Mouse (Mus musculus) kidney, adult 8-10 months (tissue): ENCODE measurements around the gene Lrrc51.
"Not testable (repeated sequence)": the region's sequence is repeated elsewhere in the genome, so short reads cannot be mapped to it uniquely, and the experiment has no call there.

Source experiments
- DNase-seq, 2 experiments: peaks; one replicate each; pipeline ENCODE4 v3.0.0; 2022

The Lrrc51 gene

DNA sequence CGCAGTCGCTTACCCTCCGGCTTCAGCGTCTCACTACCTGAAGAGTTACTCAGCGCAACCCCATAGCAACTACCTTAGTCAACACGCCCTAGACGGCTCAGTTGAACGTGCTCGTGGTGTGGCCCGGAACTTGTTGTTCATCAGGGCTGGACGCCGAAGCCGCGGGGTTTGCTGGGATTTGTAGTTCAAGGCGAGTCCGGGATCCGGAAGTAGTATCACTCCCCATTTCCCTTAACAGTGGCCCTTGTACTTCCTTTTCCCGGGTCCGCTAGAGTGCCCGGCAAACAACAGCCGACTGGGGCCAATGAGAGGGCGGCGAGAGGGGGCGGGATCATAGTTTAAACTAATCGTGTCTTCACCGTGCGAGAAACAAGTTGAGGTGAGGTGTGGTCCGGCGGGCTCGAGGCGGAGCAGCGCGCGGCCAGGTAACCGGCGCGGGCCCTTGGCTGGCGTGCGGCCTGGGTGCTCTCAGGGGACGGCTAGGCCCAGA is at the start of gene Lrrc51, which contains the start of gene Numa1:
Lrrc51 (minus strand) TSS at position 145 of the 490 bp plus-strand sequence.
Numa1 (plus strand) TSS at position 361 of the 490 bp plus-strand sequence.
- DNase-seq, result peak; percentile 98

DNA sequence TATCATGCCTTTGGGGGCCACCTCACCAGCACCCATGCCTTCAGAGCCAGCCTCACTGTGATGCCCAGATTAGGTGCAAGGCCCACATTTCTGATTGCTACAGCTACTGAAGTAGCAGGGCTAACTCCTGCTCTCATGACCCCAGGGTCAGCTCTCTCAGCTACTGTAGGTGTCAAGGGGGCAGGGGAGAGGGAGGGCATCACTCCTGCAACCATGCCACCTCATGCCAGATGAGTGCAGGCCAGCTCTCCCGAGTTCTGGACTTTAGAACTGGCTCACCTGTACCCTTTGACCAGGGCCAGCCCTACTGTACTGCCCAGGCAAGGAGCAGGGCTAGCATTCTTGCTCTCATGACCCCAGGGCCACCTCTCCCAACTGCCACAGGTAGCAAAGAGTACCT is 49.0 kb upstream of the Lrrc51 start:
- DNase-seq, result peak; percentile 64 to 65

DNA sequence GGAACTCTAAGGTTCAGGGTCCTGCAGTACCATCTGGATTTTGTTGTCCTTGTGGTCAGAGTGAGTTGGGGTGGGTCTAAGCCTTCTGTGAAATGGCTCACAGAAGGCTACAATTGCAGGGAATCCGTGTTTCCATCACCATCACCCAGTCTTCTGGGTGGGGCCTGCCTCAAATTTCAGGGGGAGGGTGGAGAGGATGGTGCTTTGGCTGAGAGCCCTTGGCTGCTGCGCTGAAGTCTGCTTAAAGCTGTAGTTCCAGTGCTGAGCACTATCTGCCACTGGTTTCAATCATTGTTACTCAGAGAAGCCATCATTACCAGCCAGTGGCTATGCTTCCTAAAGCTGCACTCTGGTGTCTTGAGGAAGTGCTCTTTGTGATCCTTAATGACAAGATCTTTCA is 40.8 kb upstream of the Lrrc51 start:
- DNase-seq, result no peak

DNA sequence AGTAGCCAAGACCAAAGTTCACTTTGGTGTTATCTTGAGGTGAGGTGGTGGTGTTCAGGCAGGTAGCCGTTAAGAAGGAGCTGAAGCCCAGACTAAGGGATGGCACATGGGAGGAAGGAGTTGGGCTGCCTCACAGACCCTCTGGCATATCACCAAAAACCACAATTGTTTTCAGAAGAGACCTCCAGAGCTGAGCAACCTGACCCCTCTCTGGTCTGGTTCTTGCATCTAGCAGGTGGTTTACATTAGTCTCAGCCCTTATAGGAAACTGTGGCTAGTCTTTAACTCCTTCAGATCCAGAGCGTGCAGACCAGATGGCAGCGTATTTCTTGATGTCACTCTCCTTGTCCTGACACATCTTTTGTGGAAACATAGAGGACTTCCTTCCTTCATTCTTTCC is 40.0 kb upstream of the Lrrc51 start:
- no peak for DNase-seq

DNA sequence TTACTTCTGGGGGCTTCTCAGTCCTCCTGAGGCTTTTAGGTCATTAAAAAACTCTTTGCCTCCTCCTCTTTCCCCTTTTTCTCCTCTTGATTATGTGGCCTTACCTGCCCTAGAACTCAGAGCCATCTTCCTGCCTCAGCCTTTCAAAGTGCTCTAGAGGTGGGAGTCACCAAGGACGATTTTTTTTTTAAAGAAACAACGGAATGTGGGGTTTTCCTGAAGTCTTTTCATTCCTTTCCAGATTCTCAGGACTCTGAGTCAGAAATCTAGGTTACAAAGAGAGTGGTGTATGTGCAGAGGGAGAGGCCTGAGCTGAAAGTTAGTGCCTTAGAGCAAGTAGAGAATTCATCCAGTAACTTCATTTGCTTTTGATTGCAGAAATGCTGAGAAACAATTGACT is 38.0 kb upstream of the Lrrc51 start:
- no peak for DNase-seq

DNA sequence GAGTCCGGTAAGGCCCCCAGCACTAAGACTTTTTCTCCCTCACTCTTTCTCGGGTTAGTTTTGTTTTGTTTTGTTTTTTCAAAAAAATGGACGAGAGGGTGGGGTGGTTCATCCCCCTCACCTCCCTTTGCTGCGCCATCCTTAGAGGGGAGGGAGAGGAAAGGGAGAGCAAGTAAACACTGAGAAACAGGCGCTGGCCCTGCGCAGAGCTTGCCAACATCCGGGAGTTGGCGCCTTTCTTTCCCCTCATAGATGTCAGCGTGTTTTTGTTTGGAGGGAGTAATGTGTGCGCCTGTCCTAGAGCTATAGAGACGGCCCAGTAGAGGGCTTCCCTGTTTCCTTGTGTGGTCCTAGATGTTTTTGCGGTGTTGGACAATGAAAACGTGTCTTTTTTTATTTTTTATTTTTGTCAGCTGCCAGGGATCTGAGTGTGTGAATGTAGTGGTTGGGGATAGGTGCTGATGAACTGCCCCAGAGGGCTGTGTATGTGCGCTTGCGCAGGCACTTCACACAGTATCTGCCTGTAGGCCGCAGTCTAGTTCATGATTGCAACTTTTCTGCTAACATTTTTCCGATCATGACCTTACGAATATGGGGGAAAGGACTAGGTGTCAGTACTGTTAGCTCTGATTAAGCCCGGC is 37.2 kb upstream of the Lrrc51 start:
- DNase-seq, result peak; percentile 68 to 74

DNA sequence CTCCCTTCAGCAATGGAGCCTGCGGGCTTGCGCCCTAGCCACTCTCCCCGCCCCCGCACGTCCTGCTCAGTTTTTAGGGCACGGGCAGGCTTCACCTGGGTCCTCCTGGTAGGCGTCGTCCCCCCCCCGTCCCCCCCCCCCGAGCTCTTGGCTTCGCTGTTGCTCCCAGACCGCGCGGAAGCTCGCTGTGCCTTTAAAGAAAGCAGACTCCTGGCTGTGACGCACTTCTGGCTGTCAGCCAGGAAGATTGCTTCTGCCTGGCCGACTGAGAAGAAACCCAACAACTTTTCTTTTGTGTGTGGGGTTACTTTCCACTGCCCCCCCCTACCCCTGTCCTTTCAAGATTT is 36.7 kb upstream of the Lrrc51 start:
- peak; percentile 93 to 94 for DNase-seq

DNA sequence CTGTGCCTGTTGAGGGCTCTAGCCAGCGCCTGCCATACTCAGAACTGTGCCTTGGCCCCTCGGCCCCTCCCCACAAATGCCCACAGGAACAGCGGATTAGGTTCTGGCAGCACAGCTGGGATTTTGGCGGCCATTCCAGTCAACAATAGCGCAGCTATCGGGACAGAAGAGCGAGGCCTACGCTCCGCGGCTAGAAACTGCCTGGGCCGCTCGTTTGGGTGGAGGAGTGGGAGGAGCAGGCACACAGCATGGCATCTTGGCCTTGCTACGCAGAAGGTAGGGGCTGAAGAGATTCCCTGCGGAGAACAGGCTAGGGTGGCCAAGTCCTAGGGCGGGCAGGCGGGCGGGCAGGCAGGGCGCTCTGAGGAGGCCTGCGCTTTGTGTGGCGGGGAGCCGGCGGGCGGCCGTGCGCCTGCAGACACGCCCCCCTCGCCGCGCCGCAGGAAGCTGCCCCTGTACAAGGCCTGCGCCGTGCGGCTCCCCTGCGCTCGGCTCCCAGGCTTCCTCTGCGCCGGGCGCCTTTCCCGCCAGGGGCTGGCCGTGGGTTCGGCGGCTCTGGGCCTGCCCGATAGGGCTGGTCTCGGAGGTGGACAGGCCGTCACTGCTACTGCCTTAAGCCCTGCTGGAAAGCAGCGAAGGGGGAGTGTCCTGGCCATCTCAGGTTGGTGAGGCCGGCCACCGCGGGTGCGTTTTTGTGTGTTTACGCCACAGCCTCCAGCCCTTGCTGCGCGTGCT is 36.2 kb upstream of the Lrrc51 start:
- peak; percentile 87 for DNase-seq

DNA sequence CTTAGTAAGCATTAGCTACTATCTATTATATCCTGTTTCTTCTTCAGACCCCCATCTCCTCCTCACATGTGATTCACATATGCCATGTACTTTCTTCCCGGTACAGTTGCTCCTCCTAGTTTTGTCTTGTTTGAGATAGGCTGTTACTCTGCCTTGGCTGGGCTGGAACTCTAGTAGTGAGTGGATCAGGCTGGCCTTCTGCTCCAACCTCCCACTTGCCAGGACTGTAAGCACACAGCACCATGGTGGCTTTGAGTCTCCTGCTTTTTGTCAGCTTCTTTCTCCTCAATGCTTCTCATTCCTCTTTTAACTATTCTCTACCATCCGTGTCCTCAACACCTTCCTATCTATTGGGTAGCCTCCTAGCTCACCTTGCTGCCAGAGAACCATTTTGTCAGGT is 35.1 kb upstream of the Lrrc51 start:
- no peak for DNase-seq

DNA sequence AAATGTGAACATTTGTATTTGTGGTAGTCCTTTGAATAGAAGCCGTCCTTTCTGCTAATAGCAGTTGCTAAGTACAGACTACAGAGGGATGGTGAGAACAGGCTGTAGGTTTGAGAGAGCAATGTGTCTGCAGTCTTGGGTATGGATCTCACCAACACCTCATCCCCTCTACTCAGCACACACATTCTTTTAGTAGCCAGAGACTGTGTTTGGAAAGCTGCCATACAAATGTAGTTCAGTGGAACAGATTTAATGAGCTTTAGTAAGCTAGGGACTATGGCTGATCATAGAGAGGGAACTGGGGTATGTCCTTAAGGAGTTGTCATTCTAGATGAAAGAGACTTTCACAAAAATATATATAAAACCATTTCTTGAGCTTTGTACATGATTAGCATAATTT is 33.6 kb upstream of the Lrrc51 start:
- DNase-seq, result no peak

DNA sequence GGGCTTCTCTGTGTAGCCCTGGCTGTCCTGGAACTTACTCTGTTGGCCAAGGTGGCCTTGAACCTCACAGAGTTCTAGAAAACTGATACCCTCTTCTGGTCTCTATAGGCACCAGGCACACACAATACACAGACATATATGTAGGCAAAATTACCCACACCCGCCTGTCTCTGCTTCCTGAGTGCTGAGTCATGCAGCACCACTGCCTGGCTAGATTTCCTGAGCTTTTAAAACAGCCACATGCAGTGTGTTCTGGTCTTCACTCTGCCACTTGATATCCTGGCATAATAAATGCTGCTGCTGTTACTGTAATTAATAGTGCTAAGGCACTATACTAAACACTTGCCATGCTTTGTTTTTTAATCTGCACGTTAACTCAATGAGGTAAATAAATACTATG is 31.9 kb upstream of the Lrrc51 start:
- DNase-seq, result peak in 1 of 2 experiments; percentile 17

DNA sequence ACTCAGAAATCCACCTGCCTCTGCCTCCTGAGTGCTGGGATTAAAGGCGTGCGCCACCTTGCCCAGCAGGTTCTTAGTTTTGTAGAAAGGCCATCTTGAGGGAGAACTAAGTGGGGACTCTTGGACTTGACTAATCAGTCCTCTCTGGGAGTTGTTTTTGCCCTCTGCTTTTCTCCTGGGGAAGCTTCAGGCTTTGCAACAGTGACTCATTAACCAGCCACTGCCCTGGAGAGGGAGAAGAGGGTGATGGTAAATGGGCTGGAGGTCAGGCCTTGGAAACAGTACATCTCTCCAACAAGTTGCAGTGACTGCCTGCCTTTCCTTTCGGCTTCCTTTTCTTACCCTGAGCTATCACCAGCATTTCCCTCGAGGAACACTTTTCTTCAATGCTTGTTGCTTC is 30.9 kb upstream of the Lrrc51 start:
- peak; percentile 75 to 85 for DNase-seq

DNA sequence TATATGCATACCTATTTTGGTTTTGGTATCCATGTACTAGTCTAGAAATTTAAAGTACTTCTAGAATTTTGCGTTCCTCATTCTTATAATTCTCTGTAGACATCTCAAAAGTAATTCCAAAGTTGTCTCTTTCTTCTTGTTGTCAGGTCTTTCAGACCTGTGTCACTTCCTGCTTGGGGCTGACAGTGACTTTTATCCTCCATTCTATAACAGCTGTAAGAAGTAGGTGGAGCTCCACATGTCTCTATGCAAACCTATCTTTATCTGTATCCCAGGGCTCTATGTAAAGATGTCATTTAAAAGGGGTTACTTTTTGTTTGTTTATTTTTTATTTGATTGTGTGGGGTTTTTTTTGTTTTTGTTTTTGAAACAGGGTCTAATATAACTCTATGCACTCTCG is 29.9 kb upstream of the Lrrc51 start:
- no peak for DNase-seq

DNA sequence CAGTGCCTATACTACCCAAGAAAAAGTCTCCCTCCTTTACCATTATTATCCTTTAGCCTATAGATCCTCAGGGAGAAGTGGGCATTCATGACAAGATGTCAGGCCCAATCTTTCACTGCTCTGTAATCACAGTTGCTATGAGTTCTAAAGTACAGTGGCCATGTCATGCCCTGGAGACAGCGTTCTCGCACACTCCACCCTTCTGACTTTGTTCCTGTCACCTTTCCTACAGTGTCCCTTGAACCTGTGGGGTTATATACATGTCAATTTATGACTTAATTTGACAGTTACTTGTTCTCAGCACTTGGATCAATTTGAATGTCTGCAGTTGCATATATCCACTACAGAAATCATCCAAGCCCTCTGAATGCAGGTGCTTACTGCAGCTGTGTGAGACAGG is 29.1 kb upstream of the Lrrc51 start:
- DNase-seq, result no peak

DNA sequence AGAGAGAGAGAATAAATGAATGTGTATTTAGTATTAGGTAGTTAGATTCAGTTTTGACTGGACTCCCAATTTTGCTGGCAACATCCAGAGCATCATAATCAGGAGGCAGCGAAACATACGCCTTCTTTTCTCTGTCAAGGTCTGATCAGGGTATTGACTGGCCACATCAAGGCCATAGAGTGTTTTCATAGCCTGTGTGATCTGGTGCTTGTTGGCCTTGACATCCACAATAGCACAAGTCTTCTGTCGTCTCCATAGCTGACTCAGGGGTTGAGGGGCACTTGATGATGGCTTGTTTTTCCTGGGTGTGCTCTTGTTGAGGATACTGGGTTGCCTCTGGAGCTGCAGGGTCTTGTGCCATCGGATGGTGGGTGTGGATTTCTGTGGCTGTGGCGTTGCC is 23.2 kb upstream of the Lrrc51 start:
- no peak for DNase-seq

DNA sequence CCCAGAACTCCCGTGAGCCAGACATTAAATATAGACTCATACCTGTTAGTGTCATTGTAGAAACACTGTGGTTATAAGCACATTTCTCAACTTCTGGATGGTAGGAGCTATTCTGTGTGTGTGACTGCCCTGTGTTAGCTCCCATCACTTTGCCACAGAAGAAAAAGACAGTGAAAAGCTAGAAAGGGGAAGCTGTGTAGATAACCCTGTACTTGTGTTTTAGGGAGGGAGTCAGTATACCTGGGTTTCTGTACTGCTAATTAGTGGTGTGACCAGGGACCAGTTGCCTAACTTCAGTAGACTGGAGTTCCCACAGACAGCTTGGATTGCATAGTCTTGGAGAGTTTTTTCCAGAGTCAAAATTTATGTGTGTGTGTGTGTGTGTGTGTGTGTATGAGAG is 22.8 kb upstream of the Lrrc51 start:
- DNase-seq, result no peak

DNA sequence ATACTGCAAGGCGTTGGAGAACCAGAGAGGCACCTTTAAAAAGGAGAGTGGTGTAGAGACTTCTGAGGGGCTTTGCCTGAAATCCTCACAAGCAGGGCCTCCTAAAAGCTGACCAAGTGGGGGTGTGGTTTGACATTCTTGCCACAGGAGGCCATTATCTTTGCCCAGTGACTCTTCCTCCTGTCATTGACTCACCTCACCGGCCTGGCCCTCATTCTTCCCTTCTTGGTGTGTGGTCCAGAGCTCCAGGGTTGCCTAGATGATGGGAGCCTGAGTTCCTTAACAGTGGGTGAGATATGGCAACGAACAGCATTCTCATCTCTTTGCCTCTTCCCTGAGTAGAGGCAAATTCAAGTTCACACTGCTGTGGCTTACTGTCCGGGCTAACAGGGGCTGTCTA is 22.2 kb upstream of the Lrrc51 start:
- no peak for DNase-seq

DNA sequence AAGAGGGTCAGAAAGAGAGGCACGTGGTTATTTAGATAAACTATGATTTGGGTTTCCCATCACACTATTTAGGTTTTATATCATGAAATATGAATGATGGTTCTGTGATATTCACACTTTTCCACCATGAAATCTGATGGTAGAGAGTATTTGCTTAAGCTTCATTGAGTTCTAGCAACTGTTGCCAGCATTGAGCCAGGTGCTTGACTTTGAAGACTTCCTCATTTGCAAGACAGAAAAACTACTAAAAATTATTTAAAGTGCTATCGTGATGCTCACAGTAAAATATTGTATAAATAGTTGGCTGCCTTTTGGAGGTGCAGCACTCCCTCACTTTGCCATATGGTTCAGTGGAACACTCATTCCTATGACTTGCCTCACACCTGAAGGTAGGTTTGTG is 21.6 kb upstream of the Lrrc51 start:
- no peak for DNase-seq

DNA sequence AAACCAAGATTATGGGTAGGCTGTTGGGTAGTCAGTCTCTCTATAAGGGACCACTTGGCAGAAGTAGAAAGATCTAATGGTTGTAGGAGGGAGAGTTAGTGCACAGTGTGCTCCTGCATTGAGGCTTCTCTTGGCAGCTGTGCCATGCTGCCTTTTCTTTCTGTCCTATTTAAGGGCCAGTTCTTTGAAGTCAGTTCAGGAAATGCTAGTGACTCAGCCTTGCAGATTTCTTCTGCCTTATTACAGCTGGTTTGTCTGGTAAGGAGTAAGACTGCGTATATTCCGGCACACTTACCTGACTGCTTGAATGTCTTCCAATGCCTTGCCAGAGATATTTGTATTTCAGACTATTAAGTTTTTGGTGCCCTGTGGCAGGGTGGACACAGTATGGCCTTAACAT is 20.5 kb upstream of the Lrrc51 start:
- no peak for DNase-seq

DNA sequence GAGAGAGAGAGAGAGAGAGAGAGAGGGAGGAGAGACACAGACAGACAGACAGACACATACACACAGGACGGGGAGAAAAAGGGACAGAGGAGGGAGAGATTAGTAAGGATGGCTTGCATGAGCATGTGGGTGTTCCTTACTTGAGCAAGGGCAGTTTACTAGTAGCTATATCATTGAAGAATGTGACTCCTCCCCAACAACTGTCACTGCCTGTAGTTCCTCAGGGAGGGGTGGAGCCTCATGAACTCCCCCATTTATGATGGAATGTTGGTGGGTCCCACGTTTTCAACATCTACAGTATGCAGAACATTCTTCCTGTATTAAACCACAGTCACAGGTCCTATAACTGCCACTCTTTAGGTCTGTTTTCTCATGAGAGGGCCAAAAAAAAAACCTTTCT is 18.4 kb upstream of the Lrrc51 start:
- DNase-seq, result no peak

DNA sequence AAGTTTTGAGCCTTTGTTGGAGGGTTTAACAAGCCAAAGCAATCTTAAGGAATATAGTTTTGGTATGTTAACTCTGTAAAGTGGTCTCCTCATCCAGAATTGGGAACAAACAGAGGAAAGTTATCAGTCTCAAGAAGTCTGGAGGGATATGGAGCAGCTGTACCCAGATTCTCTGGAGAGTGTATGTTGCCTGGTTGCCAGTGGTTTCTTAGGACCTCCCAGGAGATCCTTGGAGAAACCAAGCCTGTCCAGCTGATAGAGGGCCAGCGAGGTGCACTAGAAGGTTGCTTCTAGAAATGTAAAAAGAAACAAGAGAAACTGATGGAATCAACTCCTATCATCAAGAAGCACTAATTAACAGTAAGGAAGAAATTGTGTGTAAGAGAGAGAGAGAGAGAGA is 18.0 kb upstream of the Lrrc51 start:
- DNase-seq, result no peak

DNA sequence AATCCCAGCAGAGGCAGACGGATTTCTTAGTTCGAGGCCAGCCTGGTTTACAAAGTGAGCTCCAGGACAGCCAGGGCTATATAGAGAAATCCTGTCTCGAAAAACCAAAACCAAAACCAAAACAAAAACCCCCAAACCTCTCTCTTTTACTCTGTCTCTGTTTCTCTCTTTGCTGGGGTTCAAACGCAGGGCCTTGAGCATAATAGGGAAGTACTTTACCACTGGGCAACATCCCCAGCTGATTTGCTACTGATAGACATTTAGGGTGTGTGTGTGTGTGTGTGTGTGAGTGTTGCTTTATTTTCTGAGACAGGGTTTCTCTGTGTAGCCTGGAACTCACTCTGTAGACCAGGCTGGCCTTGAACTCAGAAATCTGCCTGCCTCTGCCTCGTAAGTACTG is 15.3 kb upstream of the Lrrc51 start:
- DNase-seq, result not testable (repeated sequence)

DNA sequence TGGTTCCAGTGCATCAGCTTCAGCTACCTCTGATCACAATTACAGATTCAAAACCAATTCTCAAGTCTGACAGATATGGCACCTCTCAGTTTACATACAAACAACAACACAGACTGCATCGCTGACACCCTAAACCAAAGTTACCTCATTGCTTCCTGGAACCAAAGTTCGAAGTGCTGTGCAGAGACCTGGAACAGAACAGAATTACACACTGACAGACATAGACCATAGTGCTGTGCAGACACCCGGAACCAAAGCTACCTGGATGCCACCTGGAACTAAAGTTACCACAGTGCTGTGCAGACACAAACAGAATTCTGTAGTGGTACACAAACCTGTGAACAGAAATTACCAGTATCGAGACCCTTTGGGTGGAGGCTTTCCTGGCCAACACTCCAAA is 6.1 kb upstream of the Lrrc51 start:
- peak; percentile 65 to 70 for DNase-seq

DNA sequence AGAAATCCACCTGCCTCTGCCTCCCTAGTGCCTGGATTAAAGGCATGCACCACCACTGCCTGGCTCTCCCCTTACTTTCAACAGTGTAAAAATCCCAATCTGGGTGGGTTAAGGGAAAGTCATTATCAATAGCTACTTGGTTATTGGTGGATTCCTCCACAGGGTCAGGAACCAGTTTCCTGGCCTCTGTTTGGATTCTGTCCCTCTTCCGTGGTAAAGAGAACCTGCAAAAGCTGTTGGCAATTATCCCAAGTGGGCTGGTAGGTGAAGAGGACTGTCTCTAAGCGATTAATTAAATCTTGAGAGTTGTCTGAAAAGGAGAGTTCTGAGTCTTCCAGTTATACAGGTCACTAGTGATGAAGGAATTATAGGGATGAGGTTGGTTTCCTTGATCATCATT is 4.7 kb upstream of the Lrrc51 start:
- DNase-seq, result no peak

DNA sequence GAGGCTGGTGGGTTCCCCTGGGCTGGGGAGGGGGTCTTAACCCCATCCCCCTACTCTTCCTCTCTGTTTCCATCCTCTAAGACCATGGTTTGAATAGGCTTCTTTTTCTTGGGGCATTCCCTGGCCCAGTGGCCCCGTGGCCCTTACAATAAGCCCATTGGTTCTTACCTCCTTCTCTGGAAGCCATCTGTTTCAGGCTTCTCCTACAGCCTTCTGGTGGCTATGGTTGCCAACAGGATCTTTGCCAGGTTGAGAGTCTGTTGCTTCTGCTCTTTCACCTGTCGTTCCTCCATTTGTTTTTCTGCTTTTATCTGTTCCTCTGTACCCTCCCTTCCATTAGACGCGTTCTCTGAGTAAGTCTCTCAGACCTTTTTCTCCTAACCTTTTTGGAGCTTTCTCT is 3.9 kb upstream of the Lrrc51 start:
- no peak for DNase-seq
